Mouse (Mus musculus) ES-Bruce4 (cell line): ENCODE measurements around the gene Map7d3.

Experiments
- CTCF ChIP-seq: IDR thresholded peaks from one replicate; pipeline ENCODE4 v1.8.1; 2011; ENCODE audit warnings: low read depth, low read length
- EP300 ChIP-seq: IDR thresholded peaks from 2 replicates; pipeline ENCODE4 v1.6.1; 2011; ENCODE audit warnings: low read depth, low read length; ENCODE audit not compliant: insufficient read depth
- POLR2A ChIP-seq: IDR thresholded peaks from one replicate; pipeline ENCODE4 v1.8.1; 2011; ENCODE audit warnings: low read length; ENCODE audit not compliant: insufficient read depth

DNA sequence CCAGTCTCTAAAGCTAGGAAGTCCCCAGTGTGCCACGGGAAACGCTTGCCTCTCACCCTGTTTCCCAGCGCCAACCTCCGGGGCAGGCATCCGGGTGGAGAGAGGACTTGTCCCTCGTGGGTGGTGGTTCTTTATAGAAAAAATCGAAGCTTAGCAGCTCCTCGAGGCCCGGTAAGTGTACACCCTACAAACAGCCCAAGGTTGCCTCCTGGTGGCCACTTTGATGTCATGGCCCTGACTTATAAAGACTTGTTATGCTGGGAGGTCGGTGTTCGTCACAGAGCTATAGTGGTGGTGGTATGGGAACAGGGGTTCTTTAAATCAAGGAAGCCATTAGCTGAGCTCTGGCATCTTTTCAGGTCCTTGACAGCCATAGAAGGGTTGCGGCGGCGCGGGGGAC lies 30.9 kb downstream of the Map7d3 start:
- TF ChIP-seq CTCF (peak; percentile 35), POLR2A (no peak), EP300 (no peak)
